Mouse (Mus musculus): ENCODE data around the gene C7.
"Not testable (repeated sequence)": the region's sequence is repeated elsewhere in the genome, so short reads cannot be mapped to it uniquely, and the experiment has no call there.

The C7 gene

DNA sequence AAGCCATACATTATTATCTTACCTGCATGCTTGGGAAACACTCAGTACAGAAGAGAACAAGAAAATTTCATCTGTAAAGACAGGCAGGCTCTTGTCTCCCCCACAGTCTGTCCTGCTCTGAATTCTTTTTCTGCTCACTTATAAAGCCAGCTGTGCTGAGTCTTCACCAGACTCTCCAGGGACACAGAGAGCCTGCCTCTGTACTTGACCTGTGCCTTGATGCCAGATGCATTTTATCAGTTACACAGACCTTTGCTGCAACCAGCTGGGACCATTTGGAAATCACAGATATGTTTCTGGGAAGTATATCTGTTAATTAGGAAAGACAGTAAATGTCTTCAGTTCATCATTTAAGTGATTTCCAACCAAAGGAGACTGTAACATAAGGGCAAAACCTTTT, at the start of gene C7:
C7 (minus strand) TSS at position 106 of the 400 bp plus-strand sequence.
- DNase-seq (ENCODE audit: extremely low read depth, low read depth): no peak

DNA sequence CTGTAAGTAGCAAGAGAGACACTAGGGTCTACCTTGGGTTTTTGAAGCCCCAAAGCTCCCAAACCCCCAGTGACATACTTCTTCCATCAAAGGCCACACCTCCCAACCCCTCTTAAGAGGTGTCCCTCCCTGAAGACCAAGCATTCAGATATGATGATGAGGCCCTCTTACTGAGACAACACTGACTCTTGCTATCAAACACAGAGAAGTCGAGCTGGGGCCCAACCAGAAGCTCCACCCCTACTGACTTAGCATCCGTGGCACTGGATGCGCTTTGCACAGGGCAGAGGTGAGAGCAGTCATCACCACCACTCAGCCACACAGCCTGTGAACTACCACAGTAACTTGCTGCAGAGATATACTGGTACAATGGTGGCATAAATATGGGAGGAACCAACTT, 49.1 kb upstream of the C7 start:
- DNase-seq (ENCODE audit: extremely low read depth, low read depth): no peak

DNA sequence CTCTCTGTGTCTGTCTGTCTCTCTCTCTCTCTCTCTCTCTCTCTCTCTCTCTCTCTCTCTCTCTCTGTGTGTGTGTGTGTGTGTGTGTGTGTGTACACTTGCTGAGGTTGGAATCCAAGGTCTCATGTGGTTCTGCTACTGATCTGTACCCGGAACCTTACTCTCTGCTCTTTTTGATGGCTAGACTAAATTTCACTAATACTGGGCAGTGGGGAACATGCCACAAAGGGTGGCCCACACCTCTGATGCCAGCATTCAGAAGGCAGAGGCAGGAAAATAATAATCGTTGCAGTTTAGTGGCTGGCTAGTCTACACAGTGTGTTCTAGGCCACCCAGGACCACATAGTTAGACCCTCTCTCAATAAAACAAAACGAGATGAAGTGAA, 45.1 kb upstream of the C7 start:
- no peak for DNase-seq (ENCODE audit: extremely low read depth, low read depth)

DNA sequence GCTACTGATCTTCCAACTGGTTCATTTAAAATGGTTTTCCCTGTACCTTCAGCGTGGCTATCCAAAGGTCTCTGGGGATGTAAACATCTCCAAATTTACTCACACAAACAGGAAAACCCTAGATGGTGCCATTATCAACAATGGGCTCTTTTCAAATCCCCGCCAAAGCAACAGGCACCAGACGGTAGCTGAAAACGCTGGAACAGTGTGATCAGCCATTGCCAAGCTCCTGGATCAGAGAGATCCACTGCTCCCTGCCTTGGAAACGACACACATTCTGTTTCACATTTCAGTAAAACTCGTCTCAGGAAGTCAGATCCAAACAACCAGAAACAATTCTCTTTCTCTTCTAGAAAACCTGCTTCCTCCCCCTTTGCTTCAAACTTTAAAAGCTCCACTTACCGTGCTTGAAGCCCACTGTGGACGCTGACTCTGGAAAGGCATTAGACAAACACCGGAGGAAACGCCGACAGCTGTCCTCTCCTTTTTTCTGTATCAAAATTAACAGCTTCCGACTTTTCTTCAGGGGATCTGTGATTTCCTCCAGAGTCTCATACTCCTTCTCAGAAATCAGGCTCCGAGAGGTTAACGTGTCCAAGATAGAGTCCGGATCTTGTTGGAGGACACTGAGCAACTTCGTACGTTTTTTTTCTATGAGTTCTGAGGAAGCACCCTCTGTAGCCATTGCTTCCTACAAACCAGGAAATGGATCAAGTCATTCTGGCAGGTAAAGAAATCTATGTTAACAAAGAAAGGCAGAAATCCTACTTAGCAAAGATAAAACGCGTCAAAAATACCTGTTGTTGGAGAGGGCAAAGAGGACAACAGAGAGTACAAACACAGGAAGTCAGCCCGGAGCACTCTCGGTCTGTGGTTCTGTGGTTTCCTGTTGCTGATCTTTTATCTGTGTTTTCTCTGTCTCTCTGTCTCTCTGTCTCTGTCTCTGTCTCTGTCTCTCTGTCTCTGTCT, 44.4 kb upstream of the C7 start, which contains the start of gene Card6:
Card6 (minus strand) TSS at position 854 of the 969 bp plus-strand sequence.
- no peak for DNase-seq (ENCODE audit: extremely low read depth, low read depth)

DNA sequence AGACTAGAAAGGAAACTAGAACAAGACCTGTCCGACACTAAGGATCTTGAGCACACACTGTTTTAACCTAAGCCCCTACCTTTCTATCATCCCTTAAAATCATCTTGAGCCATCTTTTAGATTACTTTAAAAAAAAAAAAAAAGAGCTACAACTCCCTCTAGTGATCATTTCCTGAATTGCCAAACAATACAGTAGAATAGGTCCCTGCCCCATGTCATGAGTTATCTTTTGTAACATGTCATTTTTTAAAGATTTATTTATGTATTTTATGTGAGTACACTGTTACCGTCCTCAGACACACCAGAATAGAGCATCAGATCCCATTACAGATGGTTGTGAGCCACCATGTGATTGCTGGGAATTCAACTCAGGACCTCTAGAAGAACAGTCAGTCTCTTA, 42.8 kb upstream of the C7 start:
- DNase-seq (ENCODE audit: extremely low read depth, low read depth): no peak

DNA sequence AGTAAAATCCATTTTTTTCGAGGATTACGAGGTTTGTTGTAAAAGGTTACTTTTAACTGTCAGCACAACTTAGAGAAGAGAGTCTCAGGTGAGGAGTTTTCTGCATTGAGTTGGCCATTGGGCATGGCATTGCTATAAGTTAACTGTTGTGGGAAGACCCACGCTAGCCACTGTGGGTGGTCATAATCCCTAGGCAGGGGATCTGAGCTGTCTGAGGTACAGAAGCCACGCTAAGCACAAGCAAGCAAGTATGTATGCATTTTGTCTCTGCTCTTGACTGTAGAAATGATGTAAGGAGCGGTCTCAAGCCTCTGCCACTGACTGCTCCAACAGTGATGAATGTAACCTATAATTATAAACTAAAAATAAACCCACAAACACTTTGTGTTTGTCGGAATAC, 42.4 kb upstream of the C7 start:
- no peak for DNase-seq (ENCODE audit: extremely low read depth, low read depth)

DNA sequence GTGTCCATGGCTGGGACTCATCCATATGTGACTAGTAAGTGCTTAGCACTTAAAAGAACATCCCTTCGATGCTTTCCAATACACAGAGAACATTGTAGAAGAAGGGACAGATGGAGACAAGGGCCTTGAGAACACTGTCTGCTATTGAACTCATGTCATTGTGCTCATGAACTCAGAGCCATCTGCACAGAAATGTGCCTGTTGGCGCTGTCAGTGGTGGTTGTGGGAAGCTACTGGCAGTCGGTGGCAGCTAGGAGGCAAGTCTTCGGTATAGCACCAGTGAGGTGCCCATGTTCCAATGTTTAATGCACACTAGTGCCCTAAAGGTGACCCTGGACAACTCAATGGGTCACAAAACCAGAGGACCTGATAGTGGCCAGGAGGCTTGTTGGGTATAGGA, 38.8 kb upstream of the C7 start:
- DNase-seq (ENCODE audit: extremely low read depth, low read depth): no peak

DNA sequence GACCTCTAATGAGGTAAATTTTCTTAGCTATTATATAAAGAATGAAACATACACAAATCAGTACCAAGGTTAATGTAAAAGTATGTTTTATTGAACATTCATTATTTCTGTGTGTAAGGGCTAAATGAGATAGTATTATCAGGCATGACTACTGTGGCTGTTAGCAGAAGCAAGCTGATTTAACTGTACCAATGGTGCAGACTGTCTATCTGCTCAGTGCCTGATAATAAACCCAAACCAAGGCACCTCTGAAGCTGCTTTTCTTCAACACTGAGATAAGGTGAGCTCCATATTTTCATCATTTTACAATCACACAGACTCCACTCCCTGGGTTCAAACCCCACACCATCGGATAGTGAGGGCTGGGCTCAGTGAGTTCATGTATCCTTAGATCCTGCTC, 33.8 kb upstream of the C7 start:
- DNase-seq (ENCODE audit: extremely low read depth, low read depth): no peak

DNA sequence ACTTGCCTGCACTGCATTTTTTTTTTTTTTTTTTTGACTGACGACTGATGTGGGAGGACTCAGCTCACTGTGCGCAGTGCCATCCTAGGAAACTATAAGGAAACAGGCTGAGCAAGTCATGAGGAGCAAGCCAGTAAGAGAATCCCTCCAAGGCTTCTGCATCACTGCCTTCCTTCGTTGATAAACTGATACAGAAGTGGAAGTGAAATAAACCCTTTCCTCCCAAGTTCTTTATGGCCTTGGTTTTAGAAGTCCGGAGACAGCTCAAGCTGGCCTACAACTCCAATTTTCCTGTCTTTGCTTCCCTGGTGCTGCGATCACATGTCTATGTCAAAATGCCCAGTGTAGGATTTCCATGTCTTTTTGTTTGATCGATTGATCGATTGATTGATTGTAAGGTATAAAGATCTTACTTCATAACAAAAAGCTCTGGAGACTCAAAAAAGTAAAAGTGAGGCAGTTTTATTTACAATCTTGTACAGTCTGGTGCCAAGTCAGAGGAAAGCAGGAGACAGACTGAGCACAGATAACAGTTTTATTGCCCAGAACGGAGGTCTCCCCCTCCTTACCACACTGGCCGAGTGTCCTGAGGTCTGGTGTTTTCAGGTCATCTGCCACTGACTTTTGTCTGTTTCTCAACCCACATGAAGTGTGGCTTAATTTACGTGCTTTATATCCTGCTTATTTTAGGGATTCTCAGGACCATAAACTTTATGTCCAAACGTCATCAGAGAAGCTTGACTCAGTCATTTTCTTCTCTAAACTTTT, 32.2 kb upstream of the C7 start:
- no peak for DNase-seq (ENCODE audit: extremely low read depth, low read depth)

DNA sequence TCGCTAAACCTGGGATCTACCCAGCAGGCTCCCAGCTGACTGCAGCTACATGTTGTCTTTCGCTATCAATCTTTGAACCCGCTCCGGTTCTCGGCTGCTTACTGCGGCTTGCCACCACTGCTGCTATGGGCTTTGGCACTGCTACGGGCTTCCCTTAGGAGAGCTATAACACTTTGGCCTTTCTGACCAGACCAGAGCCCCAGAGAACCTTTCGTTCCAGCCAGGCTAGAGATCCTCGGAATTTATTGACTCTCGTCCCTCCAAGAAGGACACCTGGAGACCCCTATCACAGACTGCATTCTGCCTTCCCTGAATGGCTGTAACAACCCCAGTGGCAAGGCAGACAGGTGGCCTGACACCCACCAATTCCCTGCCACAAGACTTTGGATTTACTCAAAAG, 26.6 kb upstream of the C7 start:
- no peak for DNase-seq (ENCODE audit: extremely low read depth, low read depth)

DNA sequence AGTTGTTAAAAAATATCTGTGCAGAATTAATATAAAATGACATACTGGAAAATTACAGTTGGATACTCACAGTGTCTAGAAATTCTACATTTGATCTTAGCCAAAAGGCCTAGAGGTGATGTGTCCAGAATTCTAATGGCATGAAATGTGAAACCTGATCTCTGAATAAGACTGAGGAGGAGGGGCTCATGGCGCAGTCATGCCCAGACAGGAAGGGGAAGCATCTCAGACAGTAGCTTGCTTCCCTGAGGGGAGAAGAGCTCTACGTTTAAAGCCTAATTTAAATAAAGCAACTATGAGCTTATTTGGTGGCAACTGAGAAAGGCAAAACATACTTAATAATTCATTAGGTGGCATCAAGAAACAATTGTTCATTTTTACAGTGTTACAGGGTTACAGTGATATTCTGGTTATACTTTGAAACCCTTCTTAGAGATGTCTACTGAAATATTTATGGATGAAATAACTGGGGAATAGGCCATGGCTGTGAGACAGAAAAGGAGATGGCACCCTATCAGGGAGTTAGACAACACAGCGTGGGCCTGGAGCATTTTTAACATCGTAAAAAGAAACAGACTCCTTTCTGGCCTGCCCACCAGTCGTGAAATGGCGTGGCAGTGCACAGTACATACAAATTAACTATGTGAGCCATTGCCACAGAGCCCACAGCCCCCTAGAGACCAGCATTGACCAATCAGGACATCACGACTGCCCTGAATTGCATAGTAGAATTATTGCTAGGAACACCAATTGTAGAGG, 25.5 kb upstream of the C7 start:
- DNase-seq (ENCODE audit: extremely low read depth, low read depth): no peak

DNA sequence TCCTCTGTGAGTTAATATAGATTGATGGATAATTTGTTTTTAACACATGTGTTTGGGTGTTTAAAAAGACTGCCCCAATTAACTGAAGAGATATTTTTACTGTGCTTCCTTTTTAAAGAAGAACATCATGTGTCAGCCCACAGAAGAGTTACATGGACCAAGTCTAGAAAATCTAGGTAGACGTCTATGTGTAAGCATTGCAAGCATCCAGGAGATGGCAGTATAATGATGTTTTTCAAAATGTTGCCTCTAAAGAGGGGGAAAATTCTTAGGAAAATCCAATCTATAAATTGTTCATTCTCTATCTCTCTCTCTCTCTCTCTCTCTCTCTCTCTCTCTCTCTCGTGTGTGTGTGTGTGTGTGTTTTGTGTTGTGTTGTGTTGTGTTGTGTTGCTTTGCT, 22.6 kb upstream of the C7 start:
- DNase-seq (ENCODE audit: extremely low read depth, low read depth): no peak

DNA sequence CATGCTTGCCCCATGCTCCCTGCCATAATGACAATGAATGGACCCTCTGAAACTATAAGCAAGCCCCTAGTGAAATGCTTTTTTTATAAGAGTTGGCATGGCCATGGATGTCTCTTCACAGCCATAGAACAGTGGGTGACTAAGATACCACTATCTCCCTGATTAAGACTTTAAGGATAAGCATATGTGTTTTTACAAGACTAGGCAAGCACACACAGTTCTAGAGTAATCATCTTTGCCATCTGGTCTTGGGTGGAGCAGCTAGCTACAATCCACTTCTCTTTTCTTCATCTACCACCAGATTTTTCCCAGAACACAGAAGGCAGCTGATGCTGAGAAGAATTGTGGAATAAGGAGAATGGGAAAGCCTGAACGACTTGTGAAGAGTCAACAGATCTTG, 17.7 kb upstream of the C7 start:
- DNase-seq (ENCODE audit: extremely low read depth, low read depth): peak; percentile 29

DNA sequence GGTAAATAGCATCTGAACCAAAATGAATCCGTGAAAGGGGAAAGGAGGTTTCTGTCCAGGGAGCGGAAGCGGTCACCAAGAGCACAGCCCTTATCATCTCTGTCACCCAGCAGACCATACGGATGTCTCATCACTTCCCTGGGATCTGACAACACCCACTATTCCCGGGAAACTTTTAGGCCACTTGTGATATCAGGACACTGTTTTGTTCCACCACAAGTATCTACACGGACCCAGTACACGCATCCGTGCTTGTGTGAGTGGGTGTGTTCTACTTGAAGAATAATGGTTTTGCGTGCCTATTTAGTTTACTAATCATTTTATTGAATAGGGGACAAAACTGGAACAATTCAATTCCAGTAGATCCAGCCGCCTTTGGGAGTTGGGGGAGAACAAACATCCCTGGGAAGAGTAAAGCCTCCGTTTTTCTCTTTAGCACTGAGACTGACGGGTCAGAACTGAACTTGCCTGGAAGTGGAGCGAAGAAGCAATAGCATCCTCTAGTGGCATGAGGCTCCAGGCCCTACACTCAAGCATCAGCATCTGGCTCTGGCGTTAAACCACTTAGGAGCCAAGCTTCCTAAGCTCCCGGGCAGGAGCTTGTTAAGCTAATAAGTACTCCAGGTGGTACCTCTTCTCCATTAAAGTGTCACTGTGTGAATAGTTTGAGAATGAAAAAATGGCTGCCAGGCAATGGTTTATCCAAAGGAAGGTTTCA, 5.4 kb upstream of the C7 start:
- DNase-seq (ENCODE audit: extremely low read depth, low read depth): no peak

DNA sequence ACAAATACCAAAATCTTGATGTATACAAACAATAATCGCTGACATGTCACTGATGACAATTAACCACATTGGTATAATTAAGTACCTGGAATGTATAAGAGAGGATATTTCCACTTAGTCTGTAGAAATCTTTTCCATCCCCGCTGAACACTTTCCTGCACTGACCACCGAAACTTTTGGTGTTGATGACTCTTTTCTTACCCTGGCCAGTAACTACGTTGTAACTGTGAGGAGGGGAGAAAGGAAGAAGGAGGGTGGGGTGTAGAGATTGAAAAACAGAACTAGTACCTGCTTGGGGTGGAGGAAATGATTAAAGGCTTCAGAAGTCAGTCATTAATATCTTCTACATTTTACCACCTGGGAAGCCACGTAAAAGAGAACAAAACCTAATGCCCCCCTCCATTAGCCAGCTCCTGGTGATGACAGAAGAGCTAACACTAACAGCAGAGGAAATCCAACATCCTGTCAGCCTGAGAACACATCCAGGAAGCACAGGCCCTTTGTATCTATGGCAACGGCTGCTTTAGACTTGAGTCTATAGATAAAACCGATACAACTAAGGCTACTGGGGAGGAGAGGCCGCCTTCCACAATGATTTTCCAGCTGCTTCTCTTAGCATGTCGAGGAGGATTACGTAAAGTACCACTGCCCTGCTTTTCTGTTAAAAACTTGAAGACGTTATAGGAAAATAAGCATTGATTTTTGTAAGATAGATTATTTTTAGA, 17.8 kb downstream of the C7 start:
- no peak for DNase-seq (ENCODE audit: extremely low read depth, low read depth)

DNA sequence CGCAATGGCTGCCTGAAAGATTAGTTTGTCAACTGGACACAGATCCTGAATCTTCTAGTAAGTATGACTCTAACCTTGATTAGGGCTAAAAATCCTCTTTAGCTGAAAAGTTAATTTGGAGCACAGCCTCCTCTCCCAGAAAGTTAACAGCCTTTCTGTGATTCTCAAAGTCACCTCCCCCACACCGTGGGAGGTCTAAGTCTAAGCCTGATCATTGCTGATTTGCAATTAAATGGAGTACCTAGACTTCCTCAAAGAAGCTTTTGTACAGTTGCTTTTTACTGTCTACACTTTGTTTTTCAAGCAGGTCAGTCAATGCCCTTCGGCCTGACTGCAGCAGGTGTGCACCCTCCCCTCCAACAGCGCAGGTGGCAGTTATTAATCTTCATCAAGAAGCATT, 34.3 kb downstream of the C7 start:
- no peak for DNase-seq (ENCODE audit: extremely low read depth, low read depth)

DNA sequence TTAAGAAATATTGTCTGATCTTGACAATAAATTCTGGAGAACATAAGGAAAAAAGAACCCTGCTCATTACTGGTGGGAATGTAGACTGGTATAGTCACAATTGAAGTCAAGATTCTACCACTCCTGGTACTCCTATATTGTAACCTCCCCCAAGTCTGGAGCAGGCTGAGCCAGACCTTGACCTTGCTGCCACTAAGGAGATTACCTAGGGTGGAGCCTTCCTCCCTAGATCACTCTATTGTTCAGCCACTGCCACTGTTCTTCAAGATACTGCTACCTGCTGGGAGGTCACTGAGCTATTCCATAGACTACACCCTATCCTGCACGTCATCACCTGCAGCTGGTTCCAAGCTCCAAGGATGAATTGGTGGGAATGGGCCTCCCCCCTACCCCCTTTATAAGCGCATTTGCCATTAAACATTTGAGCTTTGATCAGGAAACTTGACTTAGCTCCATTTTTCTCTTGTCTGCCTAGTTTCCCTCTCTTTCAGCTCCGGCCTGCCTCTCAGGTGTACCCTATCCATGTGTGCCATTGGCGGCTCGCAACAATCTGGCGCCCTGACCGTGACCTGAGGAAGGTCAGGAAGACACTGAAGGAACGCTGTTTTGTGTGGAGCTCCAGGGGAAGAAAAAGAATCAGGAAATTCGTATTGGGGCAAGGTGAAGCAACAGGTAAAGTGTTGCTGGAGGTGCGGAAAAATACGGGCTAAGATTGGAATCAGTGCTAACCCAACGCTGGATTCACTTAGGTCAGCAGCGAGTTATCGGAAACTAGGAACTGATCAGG, 39.9 kb downstream of the C7 start:
- DNase-seq (ENCODE audit: extremely low read depth, low read depth): not testable (repeated sequence)

DNA sequence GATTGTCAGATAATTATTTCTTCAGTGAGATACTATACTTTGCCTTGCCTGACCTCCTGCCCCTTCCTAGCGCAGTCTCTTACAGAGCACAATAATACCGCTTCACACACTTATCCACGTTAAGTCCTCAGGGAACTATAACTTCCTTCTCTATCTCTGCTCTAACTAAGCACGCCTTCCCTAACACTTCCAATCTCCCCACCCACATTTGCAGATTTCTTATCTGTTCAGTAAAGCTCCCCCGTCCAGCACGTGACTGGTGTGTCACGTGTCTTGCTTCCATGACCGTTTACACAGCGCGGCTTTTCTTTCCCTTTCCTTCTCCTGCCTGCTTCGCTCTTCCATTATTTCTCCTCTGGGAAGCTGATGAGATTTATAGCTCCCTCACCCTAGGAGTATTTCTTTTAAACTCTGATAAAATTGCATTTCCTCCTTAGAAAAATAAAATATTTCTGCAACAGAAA, 53.9 kb downstream of the C7 start:
- DNase-seq (ENCODE audit: extremely low read depth, low read depth): no peak

DNA sequence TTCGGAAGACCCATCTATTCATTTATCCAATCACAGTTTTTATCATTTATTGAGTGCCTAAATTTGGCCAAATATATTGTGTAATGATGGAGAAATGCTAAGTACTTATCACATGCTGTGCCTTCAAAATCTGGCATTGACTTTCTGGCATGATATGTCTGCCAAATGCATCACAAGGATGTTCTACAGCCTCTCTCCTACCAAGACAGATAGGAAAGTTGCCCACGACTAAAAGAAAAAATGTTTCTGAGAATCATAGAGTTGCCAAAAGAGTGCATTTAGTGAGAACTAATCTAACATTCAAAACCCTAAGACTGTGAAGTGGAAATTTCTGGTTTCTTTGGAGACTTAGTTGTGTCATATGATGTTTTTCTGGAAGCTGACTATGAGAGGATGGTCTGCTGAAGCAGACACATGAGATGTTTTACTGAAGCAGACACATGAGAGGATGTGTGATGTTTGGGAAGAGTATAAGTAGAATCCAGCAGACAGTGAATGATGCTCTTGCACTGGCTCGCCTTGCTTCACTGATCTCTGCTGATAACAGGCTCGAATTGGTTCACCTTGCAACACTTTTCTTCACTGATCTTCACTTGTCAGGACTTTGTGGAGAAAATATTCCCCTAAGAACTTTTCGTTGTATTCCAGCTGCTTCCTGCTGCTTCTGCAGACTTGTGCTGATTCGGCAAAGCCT, 59.9 kb downstream of the C7 start:
- DNase-seq (ENCODE audit: extremely low read depth, low read depth): no peak

All from MEL-GATA-1-ER (cell line).